Mouse (Mus musculus) heart, adult 2 months (tissue): ENCODE results near the gene Camk1d. TPM values are rescaled to one million over a fixed set of nuclear protein-coding genes. Genes with fewer than 3 reads are reported as not detected.
A peak's percentile ranks its signal among the peaks of the same experiment; 100 is the strongest.

Source experiments
- DNase-seq, 2 experiments: peaks; one replicate each; pipeline ENCODE4 v3.0.0; 2021
- H3K27ac ChIP-seq: fragments of 200-600 bp; 2 replicates; pipeline ENCODE4 v1.8.1; 2022
- H3K27me3 ChIP-seq: fragments of 200-500 bp; 2 replicates; pipeline ENCODE4 v1.6.1; 2012; ENCODE audit warnings: mild to moderate bottlenecking, low read length, inconsistent platforms, mixed read lengths; ENCODE audit not compliant: control insufficient read depth, insufficient read depth
- H3K36me3 ChIP-seq: fragments of 200-500 bp; 2 replicates; pipeline ENCODE4 v1.6.1; 2012; ENCODE audit warnings: low read length, inconsistent platforms; ENCODE audit not compliant: control insufficient read depth, insufficient read depth
- H3K4me1 ChIP-seq: fragments of 200-500 bp; 2 replicates; pipeline ENCODE4 v1.6.1; 2011; ENCODE audit warnings: low read length; ENCODE audit not compliant: control insufficient read depth, insufficient read depth
- H3K4me3 ChIP-seq: fragments of 200-600 bp; 2 replicates; pipeline ENCODE4 v1.8.1; 2022
- H3K79me2 ChIP-seq: fragments of 200-500 bp; replicated peaks from 2 replicates; pipeline ENCODE4 v1.6.1; 2012; ENCODE audit warnings: mild to moderate bottlenecking, inconsistent platforms, low read length, moderate library complexity, mixed read lengths; ENCODE audit not compliant: control insufficient read depth, insufficient read depth
- H3K9ac ChIP-seq: fragments of 200-500 bp; 2 replicates; pipeline ENCODE4 v1.6.1; 2012; ENCODE audit warnings: low read depth, mild to moderate bottlenecking, control low read depth, inconsistent platforms, low read length, mixed read lengths
- CTCF ChIP-seq: fragments of 200-600 bp; IDR thresholded peaks from 2 replicates; pipeline ENCODE4 v1.8.1; 2022; ENCODE audit warnings: antibody characterized with exemption, mild to moderate bottlenecking, moderate library complexity
- EP300 ChIP-seq: fragments of 200-500 bp; IDR thresholded peaks from 2 replicates; pipeline ENCODE4 v1.6.1; 2011; ENCODE audit warnings: low read depth, low read length, control low read depth; ENCODE audit not compliant: insufficient read depth
- POLR2A ChIP-seq: fragments of 200-500 bp; IDR thresholded peaks from 2 replicates; pipeline ENCODE4 v1.6.1; 2011; ENCODE audit warnings: mild to moderate bottlenecking, low read depth, low read length, control low read depth; ENCODE audit not compliant: insufficient read depth
- WGBS: fragments of 180-500 bp; shearing (Covaris S2); methylation state at CpG from one replicate; pipeline ENCODE4 v1.1.7; 2018; 5-methylcytosine and 5-hydroxymethylcytosine counted together
- intact Hi-C: fragments of 180-260 bp; cut with DNase I; formaldehyde crosslinking; loops from one replicate; pipeline ENCODE4 v1.15.1; 2025
- polyA plus RNA-seq: library from polyadenylated mRNA; depleted of rRNA; stranded (reverse); fragments of >200 nt; gene quantifications from 2 replicates; pipeline ENCODE4 v1.2.3, GENCODE M21; 2012
- total RNA-seq, 2 experiments: library from RNA; stranded (reverse); gene quantifications; 2 replicates each; pipeline ENCODE4 v1.2.3; 2021

The Camk1d gene
- total and polyA plus RNA-seq, 3 experiments: 2.5 to 4.9 (median 4.3) TPM

DNA sequence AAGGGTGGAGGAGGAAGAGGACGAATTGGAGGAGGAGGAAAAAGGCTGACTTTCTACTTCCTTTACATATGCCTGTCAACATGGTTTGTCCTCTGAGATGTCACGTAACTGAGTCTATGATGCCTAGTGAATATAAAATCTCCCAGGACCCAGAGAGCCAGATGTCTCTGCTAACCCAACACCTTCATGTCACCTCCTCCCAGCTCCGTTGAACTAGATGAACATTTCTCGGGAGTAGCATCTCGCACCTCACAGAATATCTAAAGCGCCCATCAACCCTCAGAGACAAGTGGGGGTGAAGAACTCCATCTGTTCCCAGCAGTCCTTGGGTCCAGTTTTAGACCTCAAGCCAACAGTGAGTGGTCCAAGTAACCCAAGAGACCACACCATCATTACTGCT is 204.3 kb downstream of the Camk1d start:
- Histone ChIP-seq H3K79me2 (no peaks in the 10 kb centered on the region), H3K4me1 (no peaks in the 10 kb centered on the region), H3K9ac (no peak overlapping the region), H3K27ac (no peak overlapping the region), H3K4me3 (no peak overlapping the region), H3K36me3 (no peaks in the 10 kb centered on the region), H3K27me3 (no peaks in the 10 kb centered on the region)
- TF ChIP-seq POLR2A (no peak), CTCF (no peak), EP300 (no peak)
- DNase-seq: no peak
- intact Hi-C loops: no loop called here
- 84% methylated on average over 6 of the region's 6 CpGs for WGBS

GRCm38 (mm10) chr2:5499620-5500019 is 214.7 kb downstream of the Camk1d start:
- intact Hi-C loops: loop anchor here (2.0 kb wide), 1 partner anchor 41 kb away; no protein-coding TSS in a partner anchor
- no peaks in the 10 kb centered on the region for H3K4me1 ChIP-seq
- 59% methylated on average over 4 of the region's 4 CpGs for WGBS
- no peak overlapping the region for H3K9ac ChIP-seq
- H3K4me3 ChIP-seq: no peak overlapping the region
- no peak overlapping the region for H3K27ac ChIP-seq
- TF ChIP-seq EP300 (0 out of 2 replicates have a peak, but pooled peaks have one; percentile 48), POLR2A (no peak), CTCF (no peak)
- no peaks in the 10 kb centered on the region for H3K36me3 ChIP-seq
- no peaks in the 10 kb centered on the region for H3K79me2 ChIP-seq
- H3K27me3 ChIP-seq: no peaks in the 10 kb centered on the region
- peak; percentile 46 to 66 for DNase-seq

DNA sequence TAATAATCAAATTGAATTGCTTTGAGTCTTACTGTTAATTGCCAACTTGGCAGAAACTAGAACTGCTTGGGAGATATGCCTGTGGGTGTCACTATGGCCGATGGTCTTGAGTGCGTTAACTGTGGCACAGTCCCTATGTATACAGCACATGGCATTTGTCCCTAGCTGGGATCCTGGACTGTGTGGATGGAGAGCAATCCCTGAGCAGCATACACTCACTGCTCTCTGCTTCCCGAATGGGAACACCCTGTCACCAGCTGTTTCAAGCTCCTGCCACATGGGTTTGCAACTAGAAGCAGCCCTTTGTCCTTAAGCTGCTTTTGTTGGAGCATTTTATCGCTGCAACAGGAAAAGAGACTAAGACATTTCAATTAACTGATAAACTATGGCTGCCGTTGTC is 224.4 kb downstream of the Camk1d start:
- 52% methylated on average over 5 of the region's 5 CpGs for WGBS
- intact Hi-C loops: no loop called here
- H3K9ac ChIP-seq: no peak overlapping the region
- no peak overlapping the region for H3K27ac ChIP-seq
- TF ChIP-seq EP300 (no peak), CTCF (no peak), POLR2A (no peak)
- no peak overlapping the region for H3K4me3 ChIP-seq
- no peaks in the 10 kb centered on the region for H3K27me3 ChIP-seq
- H3K79me2 ChIP-seq: no peaks in the 10 kb centered on the region
- no peak for DNase-seq
- no peaks in the 10 kb centered on the region for H3K36me3 ChIP-seq
- H3K4me1 ChIP-seq: no peaks in the 10 kb centered on the region

GRCm38 (mm10) chr2:5487344-5487743 is 227.0 kb downstream of the Camk1d start:
- Histone ChIP-seq H3K27me3 (no peaks in the 10 kb centered on the region), H3K9ac (no peak overlapping the region), H3K4me1 (no peaks in the 10 kb centered on the region), H3K27ac (no peak overlapping the region), H3K36me3 (no peaks in the 10 kb centered on the region), H3K79me2 (no peaks in the 10 kb centered on the region), H3K4me3 (no peak overlapping the region)
- TF ChIP-seq CTCF: no peak
- TF ChIP-seq EP300: no peak
- TF ChIP-seq POLR2A: no peak
- WGBS: 76% methylated on average over 3 of the region's 3 CpGs
- intact Hi-C loops: no loop called here
- no peak for DNase-seq

- H3K79me2 ChIP-seq: no peaks in the 10 kb centered on the region
- no peaks in the 10 kb centered on the region for H3K4me1 ChIP-seq
- H3K27ac ChIP-seq: no peak overlapping the region
- H3K27me3 ChIP-seq: no peaks in the 10 kb centered on the region
- no peak overlapping the region for H3K9ac ChIP-seq
- H3K36me3 ChIP-seq: no peaks in the 10 kb centered on the region
- no peak overlapping the region for H3K4me3 ChIP-seq
- WGBS: 76% methylated on average over 7 of the region's 7 CpGs
- intact Hi-C loops: no loop called here
- DNase-seq: no peak
- TF ChIP-seq EP300 (no peak), CTCF (no peak), POLR2A (no peak)
These were observed 227.7 kb downstream of the Camk1d start for GRCm38 (mm10) chr2:5486663-5487062.

GRCm38 (mm10) chr2:5485786-5486185 is 228.5 kb downstream of the Camk1d start:
- 89% methylated on average over 6 of the region's 6 CpGs for WGBS
- Histone ChIP-seq H3K27me3 (no peaks in the 10 kb centered on the region), H3K27ac (no peak overlapping the region), H3K4me1 (no peaks in the 10 kb centered on the region), H3K79me2 (no peaks in the 10 kb centered on the region), H3K36me3 (no peaks in the 10 kb centered on the region), H3K4me3 (no peak overlapping the region), H3K9ac (no peak overlapping the region)
- TF ChIP-seq EP300 (no peak), CTCF (no peak), POLR2A (no peak)
- DNase-seq: no peak
- intact Hi-C loops: no loop called here

DNA sequence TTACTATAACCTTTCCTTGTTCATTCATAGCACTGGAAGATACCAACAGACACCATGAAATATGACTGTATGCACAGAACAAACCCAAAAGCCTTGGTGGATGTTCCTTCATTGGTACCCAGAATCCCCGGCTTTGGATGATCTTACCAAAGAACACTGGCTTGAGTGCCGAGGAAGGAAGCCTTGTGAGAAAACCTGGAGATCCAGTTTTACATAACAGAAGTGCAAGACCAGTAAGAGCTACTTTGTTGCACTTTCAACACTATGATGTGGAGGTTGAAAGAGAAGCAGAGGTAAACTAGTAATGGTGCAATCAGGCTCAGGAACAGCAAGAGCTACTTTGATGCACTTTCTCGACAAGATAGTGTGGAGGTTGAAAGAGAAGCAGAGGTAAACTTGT is 234.4 kb downstream of the Camk1d start:
- Histone ChIP-seq H3K4me3 (no peak overlapping the region), H3K4me1 (no peaks in the 10 kb centered on the region), H3K27me3 (no peaks in the 10 kb centered on the region), H3K36me3 (no peaks in the 10 kb centered on the region), H3K9ac (no peak overlapping the region), H3K27ac (no peak overlapping the region), H3K79me2 (no peaks in the 10 kb centered on the region)
- DNase-seq: no peak
- no peak for TF ChIP-seq CTCF
- TF ChIP-seq EP300: no peak
- no peak for TF ChIP-seq POLR2A
- 77% methylated on average over 3 of the region's 3 CpGs for WGBS
- intact Hi-C loops: no loop called here
